ENCODE assay signal across 17 mouse cellular contexts in the genomic region with DNA sequence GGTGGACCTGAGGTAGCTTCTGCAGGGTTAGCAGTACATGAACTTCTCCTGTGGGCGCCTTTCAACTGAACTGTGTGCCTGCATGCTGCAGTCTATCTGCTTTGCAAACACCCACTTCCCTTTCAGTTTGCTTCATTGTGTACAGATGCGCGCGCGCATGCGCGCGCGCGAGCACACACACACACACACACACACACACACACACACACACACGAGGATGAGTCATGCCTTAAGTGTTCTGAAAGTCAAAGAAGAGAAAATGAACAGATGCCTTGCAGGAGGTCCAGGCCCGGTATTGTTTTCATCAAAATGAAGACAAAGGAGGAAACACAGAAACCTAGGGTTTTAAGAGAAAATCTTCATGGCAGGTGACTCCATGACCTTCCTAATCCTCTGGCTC.
A peak's percentile ranks its signal among the peaks of the same experiment; 100 is the strongest.
DNase-seq lines count a peak whose midpoint lies in the region; ATAC-seq and TF ChIP-seq lines count a peak whose summit lies in the region.
"Had no signal": no experiment of that assay in that cellular context is flagged by ENCODE, and none has a peak within 500 bp of the region (broad histone marks: within the 10 kb centered on the region; RNA-seq: fewer than 3 reads in every experiment).

No protein-coding gene starts in this region.

- peaks cover 12% of the 10 kb centered on the region; the same call in 1 of the 2 replicates for H3K4me1 ChIP-seq in embryonic facial prominence, embryonic 14.5 days (ENCODE audit: control insufficient read depth, insufficient read depth, low read length)
- H3K4me1 ChIP-seq in embryonic facial prominence, embryonic 10.5 days, result peaks cover 16% of the 10 kb centered on the region
- no peaks in the 10 kb centered on the region for H3K4me1 ChIP-seq in lung, postnatal 0 days (ENCODE audit: insufficient read depth, low read depth, low read length)

- no peak for TF ChIP-seq CTCF in lung, postnatal 0 days (IDR thresholded peaks at IDR 0.05)

- peak; percentile 31 for DNase-seq in embryonic facial prominence, embryonic 14.5 days (ENCODE audit: low spot score)
- no peak for DNase-seq in embryonic facial prominence, embryonic 10.5 days (ENCODE audit: low spot score)
- DNase-seq in right cerebral cortex, adult 2 months (ENCODE audit: low spot score in 2 of 2), result peak; percentile 8 to 26
- no peak for DNase-seq in right cerebral cortex, postnatal 14 days
- peak; percentile 2 for DNase-seq in induced T-regulatory cell, adult 2 months (ENCODE audit: low read depth)
- DNase-seq in lung, postnatal 0 days (ENCODE audit: low spot score), result no peak
- DNase-seq in kidney, adult 8-10 months, result no peak
- DNase-seq in T-cell, adult 2 months (ENCODE audit: low spot score), result no peak
- DNase-seq: B cell, adult 2 months; cerebellum, postnatal 25 days; forebrain, postnatal 0 days; heart, postnatal 4 days; kidney, postnatal 10 days; lung, adult 2 months had no signal

- no peak overlapping the region for H3K9ac ChIP-seq in embryonic facial prominence, embryonic 14.5 days (ENCODE audit: low read depth, low read length)
- no peak overlapping the region for H3K9ac ChIP-seq in lung, postnatal 0 days (replicated peaks; ENCODE audit: low read depth)
- H3K9ac ChIP-seq: forebrain, postnatal 0 days; heart, embryonic 13.5 days had no signal

- no peak for TF ChIP-seq EP300 in lung, postnatal 0 days (IDR thresholded peaks at IDR 0.05)

- H3K4me3 ChIP-seq in embryonic facial prominence, embryonic 14.5 days (ENCODE audit: low read depth, low read length), result no peak overlapping the region
- H3K4me3 ChIP-seq in embryonic facial prominence, embryonic 10.5 days, result no peak overlapping the region
- no peak overlapping the region for H3K4me3 ChIP-seq in lung, postnatal 0 days (ENCODE audit: low read depth, low read length)
- H3K4me3 ChIP-seq: heart, embryonic 13.5 days had no signal

- 73% methylated on average over 12 of the region's 12 CpGs for WGBS in embryonic facial prominence, embryonic 14.5 days
- WGBS in embryonic facial prominence, embryonic 10.5 days, result 86% methylated on average over 10 of the region's 12 CpGs
- WGBS in lung, postnatal 0 days, result 85% methylated on average over 11 of the region's 12 CpGs

- H3K4me2 ChIP-seq in embryonic facial prominence, embryonic 14.5 days (ENCODE audit: low read depth, low read length), result no peak overlapping the region
- H3K4me2 ChIP-seq in lung, postnatal 0 days (replicated peaks; ENCODE audit: low read depth, low read length), result no peak overlapping the region
- H3K4me2 ChIP-seq: heart, embryonic 13.5 days had no signal

- H3K9me3 ChIP-seq in embryonic facial prominence, embryonic 14.5 days (ENCODE audit: control insufficient read depth, low read length), result no peaks in the 10 kb centered on the region
- H3K9me3 ChIP-seq in embryonic facial prominence, embryonic 10.5 days, result peaks cover 3% of the 10 kb centered on the region; the same call in 1 of the 2 replicates
- no peaks in the 10 kb centered on the region for H3K9me3 ChIP-seq in lung, postnatal 0 days (ENCODE audit: low read length)
- H3K9me3 ChIP-seq: heart, embryonic 13.5 days had no signal

- no peaks in the 10 kb centered on the region for H3K36me3 ChIP-seq in embryonic facial prominence, embryonic 14.5 days (ENCODE audit: control insufficient read depth, insufficient read depth, low read length)
- no peaks in the 10 kb centered on the region for H3K36me3 ChIP-seq in embryonic facial prominence, embryonic 10.5 days (replicated peaks)
- no peaks in the 10 kb centered on the region for H3K36me3 ChIP-seq in lung, postnatal 0 days (ENCODE audit: insufficient read depth, low read length)
- H3K36me3 ChIP-seq: heart, embryonic 13.5 days had no signal

- no peaks in the 10 kb centered on the region for H3K27me3 ChIP-seq in embryonic facial prominence, embryonic 14.5 days (replicated peaks; ENCODE audit: control insufficient read depth, insufficient read depth, low read length)
- H3K27me3 ChIP-seq in embryonic facial prominence, embryonic 10.5 days (replicated peaks; ENCODE audit: low read depth, poor library complexity, severe bottlenecking), result no peaks in the 10 kb centered on the region
- no peaks in the 10 kb centered on the region for H3K27me3 ChIP-seq in lung, postnatal 0 days (replicated peaks; ENCODE audit: insufficient read depth, low read length)
- H3K27me3 ChIP-seq: heart, embryonic 13.5 days had no signal

- no peak overlapping the region for H3K27ac ChIP-seq in embryonic facial prominence, embryonic 14.5 days (replicated peaks; ENCODE audit: low read depth, low read length)
- no peak overlapping the region for H3K27ac ChIP-seq in embryonic facial prominence, embryonic 10.5 days (replicated peaks)
- no peak overlapping the region for H3K27ac ChIP-seq in lung, postnatal 0 days (ENCODE audit: low read length)
- H3K27ac ChIP-seq: heart, embryonic 13.5 days had no signal

- no peak for ATAC-seq in embryonic facial prominence, embryonic 14.5 days (ENCODE audit: low read depth)
- no peak for ATAC-seq in lung, postnatal 0 days
- ATAC-seq: forebrain, postnatal 0 days; inflammation-experienced regulatory T-cells, adult 6 months; midbrain, embryonic 16.5 days had no signal

Comparison
In these comparisons a context has a peak if more than half of its experiments do, and no peak if none do; other contexts are left out.
1. DNase-seq: peak in embryonic facial prominence, embryonic 14.5 days (single experiment), right cerebral cortex, adult 2 months (2 of 2) and induced T-regulatory cell, adult 2 months (single experiment); none in embryonic facial prominence, embryonic 10.5 days (single experiment), right cerebral cortex, postnatal 14 days (single experiment), lung, postnatal 0 days (single experiment), kidney, adult 8-10 months (0 of 2) and T-cell, adult 2 months (single experiment).